Mouse (Mus musculus) heart, adult 11 months (tissue): Measurements from ENCODE around the gene Sbf2.
A peak's percentile ranks its signal among the peaks of the same experiment; 100 is the strongest.
"Not testable (repeated sequence)": the region's sequence is repeated elsewhere in the genome, so short reads cannot be mapped to it uniquely, and the experiment has no call there.

ENCODE experiments used
- DNase-seq: peaks from one replicate; pipeline ENCODE4 v3.0.0; 2022

Gene Sbf2

GRCm38 (mm10) chr7:110614133-110615063 is at the start of gene Sbf2:
Sbf2 (minus strand) TSS chr7:110614922.
- DNase-seq = peak; percentile 99

- DNase-seq = no peak
Observed at GRCm38 (mm10) chr7:110658378-110658928, 43.7 kb upstream of the Sbf2 start.

DNA sequence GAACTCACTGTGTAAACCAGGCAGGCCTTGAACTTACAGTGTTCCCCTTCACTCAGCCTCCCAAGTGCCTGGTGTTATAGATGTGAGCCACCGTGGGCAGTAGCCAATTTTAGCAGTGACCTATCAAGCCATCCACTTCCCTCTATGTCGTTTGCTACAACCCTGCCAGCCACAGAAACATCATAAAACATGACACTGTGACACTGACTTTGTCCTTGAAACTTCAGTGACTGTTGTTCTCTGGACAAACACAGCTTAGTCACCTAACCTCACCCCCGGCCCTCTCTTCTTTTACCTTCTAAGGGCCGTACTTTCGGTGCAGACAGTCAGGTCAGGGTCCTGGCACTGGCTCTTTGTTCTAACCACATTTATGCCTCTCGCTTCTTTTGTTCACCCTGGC is 41.2 kb upstream of the Sbf2 start:
- no peak for DNase-seq

- DNase-seq = no peak
Observed at GRCm38 (mm10) chr7:110655230-110655629, 40.5 kb upstream of the Sbf2 start.

DNA sequence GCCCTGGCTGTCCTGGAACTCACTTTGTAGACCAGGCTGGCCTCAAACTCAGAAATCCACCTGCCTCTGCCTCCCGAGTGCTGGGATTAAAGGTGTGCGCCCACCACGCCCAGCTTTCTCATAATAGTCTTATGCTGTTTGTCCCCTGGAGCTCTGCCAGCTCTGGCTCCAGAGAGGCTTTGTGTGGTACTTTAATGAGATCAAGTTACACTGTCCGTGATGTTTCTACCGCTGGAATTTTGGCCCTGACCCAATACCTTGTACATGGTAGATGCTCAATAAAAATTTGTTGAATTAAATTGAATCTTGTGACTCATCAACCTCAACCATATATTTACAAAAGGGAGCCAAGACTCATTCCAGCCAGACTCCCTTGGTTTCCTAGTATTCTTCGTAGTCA is 36.4 kb upstream of the Sbf2 start:
- no peak for DNase-seq

- no peak for DNase-seq
Observed at GRCm38 (mm10) chr7:110650491-110650890, 35.8 kb upstream of the Sbf2 start.

DNA sequence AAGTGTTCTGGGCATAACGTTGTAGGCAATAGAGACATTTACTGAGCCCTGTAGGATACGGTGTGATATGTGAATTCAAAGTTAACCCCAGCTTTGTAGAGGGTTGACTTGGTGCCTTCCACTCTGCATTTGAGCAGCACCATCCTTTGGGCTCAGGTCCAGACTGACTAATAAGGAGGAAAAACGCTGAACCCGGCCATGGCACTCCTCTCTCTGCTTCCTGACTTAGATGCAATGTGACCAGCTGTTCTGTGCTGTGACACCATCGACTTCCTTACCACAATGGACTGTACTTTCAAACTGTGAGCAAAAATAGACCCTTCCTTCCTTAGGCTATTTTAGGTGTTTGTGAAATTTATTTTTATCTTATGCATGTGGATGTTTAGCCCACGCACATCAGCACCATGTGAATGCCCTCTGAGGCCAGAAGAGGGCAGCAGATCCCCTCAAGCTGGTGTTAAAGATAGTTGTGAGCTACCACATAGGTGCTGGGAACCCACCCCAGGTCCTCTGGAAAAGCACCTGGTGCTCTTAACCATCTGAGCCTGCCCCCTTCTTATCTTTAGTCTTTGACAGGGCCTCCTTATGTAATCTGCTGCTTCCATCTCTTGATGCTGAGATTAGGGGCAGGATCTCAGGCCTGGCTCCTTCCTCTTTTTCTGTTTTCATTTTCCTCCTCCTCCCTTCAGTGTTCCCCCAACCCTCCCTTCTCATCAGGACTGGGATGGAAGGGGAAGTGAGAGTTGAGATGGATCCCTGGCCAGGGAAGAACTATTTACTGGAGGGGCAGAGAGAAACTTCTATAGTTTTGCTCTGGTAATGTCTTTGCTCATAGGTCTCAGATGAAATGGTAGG is 34.6 kb upstream of the Sbf2 start:
- peak; percentile 93 for DNase-seq

GRCm38 (mm10) chr7:110648455-110649085 is 33.8 kb upstream of the Sbf2 start:
- peak; percentile 97 for DNase-seq

- peak; percentile 94 for DNase-seq
Observed at GRCm38 (mm10) chr7:110647559-110648454, 33.1 kb upstream of the Sbf2 start.

DNA sequence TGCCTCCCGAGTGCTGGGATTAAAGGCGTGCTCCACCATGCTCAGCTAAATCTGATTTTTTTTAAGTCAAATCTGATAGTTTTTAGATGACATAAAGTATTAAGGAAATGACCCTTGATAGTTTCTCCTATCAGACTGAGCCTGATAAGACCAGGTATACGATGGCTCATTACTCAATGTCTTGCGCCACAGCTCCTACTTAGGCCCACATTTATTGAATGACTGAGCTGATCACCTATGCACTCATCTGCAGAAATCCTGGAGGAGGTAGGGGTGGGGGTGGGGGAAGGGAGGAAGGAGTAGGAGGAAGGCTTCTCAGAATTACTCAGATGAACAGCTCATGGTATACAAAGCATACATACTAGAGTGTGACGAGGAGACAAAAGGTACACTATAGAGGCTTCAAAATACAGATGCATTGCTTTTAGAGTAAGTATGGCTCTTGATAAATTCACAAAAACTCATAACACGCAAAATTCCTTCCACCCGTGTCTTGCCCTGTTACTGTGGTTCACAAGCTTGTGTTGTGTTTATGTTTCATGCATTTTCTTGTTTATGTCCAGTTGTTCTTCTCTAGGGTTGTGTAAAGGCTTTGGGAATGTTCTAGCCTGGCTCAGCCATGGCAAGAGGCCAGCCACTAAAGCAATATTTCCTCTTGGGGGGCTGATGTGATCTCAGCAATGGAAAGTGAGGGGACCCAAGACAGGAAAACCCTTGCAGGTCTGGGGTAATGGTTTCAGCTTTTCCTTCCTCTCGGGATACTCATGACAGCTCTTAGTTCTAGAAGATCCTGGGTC is 32.1 kb upstream of the Sbf2 start:
- DNase-seq = no peak

GRCm38 (mm10) chr7:110645859-110646258 is 31.1 kb upstream of the Sbf2 start:
- DNase-seq = peak; percentile 90

GRCm38 (mm10) chr7:110645311-110645710 is 30.6 kb upstream of the Sbf2 start:
- peak; percentile 94 for DNase-seq

DNA sequence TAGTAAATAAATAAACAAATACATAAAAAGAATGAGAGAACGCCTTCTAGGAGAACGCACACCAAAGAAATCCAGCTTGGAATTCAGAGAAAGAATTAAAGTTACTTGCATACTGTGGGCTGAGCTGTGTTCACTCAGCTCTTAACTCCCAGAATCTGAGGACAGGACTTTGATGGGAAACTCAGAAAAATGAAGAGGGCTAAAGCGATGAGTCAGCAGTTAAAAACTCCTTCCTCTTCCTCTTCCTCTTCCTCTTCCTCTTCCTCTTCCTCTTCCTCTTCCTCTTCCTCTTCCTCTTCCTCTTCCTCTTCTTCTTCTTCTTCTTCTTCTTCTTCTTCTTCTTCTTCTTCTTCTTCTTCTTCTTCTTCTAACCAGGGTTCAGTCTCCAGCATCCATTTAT is 25.2 kb upstream of the Sbf2 start:
- not testable (repeated sequence) for DNase-seq

- no peak for DNase-seq
Observed at GRCm38 (mm10) chr7:110639291-110639915, 24.7 kb upstream of the Sbf2 start.

DNA sequence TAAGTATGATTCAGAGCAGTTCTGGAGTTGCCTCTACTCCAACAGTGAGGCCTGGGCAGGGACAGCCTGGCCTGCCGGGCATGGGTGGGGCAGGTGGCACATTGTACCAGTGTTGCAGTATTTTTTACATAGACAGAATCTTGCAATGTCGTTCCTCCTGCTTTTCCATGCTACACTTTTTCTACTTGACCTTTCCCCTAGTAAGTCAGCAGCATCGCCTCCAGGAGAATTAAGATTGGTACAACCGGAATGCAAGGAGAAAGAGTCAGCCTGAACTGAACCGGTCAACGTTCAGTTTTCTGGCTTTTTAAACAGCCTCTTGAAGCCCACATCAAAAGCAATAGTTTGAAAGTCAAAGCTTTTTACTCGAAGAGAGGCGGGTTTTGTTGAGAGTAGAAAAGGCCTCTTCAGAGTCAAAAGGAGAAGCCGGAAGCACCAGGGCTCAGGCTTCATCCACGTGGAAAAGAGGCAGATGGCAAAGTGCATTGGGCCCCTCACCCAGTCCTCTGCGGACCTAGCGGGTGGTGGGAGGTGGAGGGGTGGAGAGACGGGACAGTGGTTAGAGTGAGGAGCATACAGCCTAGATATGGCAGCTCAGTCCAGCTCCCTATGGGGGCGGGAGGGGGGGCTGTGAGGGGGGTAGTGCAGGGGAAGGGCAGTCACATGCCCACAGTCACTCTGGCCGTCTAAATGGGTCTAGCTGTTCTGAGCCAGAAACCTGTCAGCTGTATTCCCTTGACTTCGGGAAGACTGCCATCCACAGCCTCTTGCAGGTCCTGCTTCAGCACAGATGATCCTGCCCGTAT is 23.8 kb upstream of the Sbf2 start:
- DNase-seq = peak; percentile 96

GRCm38 (mm10) chr7:110636559-110636958 is 21.8 kb upstream of the Sbf2 start:
- no peak for DNase-seq

GRCm38 (mm10) chr7:110635929-110636328 is 21.2 kb upstream of the Sbf2 start:
- no peak for DNase-seq

DNA sequence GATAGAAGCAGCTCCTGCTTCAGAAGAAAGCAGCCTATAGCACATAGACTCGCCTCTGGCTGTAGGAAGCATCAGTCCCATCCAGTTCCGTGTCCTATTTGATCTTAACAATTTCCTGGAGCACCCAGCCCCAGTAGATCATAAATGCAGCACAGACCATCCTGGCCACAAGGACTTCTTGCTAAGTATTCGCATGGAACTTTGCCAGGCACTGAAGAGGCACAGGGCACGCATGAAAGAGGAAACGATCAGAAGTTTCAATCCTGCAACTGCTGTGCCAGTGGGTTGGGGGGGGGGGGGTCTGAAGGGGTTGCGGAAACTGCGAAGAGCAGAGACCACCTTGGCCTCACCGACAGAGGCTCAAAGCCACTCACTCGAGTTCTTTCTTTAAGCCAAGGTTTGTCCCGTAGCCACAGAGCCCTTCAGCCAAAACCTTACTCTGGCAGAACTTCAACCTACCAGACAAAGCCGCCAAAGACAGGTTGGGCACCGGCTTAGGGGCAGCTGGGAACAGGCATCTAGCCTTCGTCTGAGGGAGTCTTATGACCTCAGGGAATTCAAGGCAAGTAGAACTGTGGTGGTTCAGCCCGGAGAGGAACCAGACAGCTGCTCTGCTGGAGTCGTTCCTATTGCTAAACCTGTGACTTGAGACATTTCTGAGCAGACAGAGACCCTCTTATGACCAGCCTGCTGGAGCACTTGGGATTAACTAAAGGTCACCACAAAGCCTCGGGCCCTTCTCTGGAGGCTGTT is 16.6 kb upstream of the Sbf2 start:
- DNase-seq = peak; percentile 94
